Mouse (Mus musculus): ENCODE measurements around the gene C130032M10Rik.

C130032M10Rik gene

DNA sequence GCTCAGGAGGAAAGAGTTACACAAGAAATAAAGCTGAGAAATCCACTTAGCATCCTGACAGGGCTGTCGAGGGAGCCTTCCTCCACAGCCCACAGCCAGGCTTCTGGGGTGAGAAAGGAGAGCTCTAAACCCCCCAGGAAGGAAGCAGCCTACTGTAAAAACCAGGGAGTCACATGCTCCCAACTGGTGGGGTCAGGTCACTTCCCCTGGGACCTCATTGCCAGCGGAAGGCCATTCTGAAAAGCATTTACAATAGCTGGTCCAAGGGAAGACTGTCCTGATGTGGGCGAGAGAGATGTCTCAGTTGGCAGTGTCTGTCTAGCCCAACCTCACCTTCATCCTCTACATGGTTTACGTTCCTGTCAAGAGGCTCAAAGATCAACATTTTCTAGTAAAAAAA lies 33.0 kb downstream of the C130032M10Rik start:
- DNase-seq (ENCODE audit: low spot score in 2 of 2), result no peak

- DNase-seq (ENCODE audit: low spot score in 2 of 2), result no peak
These were observed 33.6 kb downstream of the C130032M10Rik start for GRCm38 (mm10) chr9:114549117-114549516.

GRCm38 (mm10) chr9:114550033-114550432 lies 34.5 kb downstream of the C130032M10Rik start:
- DNase-seq (ENCODE audit: low spot score in 2 of 2), result no peak

- no peak for DNase-seq (ENCODE audit: low spot score in 2 of 2)
These were observed 38.3 kb downstream of the C130032M10Rik start for GRCm38 (mm10) chr9:114553828-114554227.

GRCm38 (mm10) chr9:114554355-114554979 lies 39.0 kb downstream of the C130032M10Rik start:
- DNase-seq (ENCODE audit: low spot score in 2 of 2), result no peak

DNA sequence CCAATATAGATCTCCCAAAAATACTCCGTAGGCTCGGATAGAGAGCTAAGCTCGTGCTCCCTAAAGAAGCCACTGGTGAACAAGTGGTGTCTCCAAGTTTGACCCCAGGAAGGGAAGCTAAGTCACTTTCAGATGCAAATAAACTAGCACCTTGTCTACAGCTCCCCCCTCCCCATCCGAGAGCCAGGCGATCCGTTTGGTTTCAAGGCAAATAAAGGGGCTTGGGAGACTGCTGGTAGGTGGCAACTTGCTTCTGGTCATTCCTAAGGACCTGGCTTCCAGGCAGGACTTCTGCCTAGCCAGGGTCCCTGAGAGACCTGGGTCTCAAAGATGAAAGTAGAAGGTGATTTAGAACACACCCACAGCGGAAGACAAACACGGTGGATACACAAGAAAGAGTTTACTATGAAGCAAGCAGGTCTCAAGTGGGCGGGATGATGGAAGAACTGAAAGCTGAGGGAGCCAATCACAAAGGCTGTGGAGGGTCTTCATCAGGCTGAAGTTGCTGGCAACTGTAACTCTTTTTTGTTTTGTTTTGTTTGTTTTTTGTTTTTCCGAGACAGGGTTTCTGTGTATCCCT lies 40.9 kb downstream of the C130032M10Rik start:
- no peak for DNase-seq (ENCODE audit: low spot score in 2 of 2)

- DNase-seq (ENCODE audit: low spot score in 2 of 2), result no peak
These were observed 41.6 kb downstream of the C130032M10Rik start for GRCm38 (mm10) chr9:114557086-114557485.

DNA sequence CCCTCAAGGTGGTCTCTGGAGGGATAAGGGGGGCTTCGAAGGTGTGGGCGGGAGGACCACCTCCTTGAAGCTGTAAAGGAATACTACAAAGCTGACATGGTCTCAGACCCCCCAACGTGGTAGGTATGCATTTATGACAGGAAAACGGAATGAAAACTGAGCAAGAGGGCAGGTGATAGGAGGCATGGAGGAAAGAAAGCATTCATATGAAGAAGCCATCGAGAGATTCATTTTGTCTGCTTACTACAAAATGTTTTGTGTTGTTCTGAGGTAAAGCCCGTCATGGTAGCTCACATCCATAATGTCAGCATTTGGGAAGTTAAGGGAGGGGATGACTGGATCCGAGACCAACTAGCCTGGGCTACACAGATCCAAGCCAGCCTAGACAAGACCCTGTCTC lies 44.6 kb downstream of the C130032M10Rik start:
- no peak for DNase-seq (ENCODE audit: low spot score in 2 of 2)

DNA sequence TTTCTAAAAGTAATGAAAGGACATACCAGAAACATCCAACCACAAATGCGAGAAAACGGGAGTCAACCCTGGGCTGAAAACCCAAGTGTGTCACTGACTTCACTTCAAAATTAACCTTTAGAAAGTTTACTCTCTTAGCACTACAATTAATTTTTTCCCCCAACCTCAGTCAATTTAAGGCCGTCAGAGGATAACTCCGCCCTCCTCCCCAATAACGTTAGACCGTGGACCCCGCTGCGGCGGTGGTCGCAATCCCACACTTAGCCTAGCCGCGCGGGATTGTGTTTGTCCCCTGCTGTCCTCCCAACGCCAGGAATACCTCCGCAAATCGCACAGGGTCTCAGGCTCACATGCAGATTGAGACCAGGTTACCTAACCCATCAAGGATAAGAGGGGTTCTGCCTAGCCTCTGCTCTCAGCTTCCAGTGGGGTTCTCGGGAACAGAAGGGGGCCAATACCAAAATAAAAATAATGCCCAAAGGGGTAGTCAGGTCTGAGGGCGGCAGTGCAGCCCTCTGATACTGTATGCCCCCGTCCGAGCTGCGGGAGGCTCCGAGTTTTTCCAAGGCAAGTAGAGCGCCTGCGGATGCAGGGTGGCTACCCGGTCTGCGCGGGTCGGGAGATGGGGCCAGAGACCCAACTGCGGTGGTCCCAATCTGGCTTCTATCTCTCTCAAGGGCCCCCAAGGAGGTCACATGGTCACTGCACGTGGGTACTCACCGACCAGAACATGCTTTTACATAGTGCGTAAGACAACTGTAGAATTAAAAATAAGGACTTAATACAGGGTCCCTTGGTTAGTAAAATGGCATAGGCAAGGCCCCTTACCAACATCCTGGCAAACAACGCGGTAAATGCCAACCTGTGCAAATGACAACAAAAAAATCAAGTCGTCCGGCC lies 45.5 kb downstream of the C130032M10Rik start:
- DNase-seq (ENCODE audit: low spot score in 2 of 2), result no peak

DNA sequence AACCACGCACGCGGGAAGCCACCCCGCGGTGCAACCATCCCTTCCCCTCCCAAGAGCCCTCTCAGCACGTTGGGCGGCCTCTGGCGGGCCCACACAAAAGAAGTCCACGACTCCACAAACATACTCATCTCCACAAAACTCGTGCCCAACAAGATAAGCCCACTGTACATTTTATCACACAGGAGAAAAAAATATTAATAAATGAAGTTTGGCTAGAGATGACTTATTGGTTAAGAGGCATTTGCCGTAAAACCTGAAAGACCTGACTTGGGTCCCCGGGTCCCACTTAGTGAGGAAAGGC lies 46.1 kb downstream of the C130032M10Rik start:
- no peak for DNase-seq (ENCODE audit: low spot score in 2 of 2)

GRCm38 (mm10) chr9:114562031-114562918 lies 46.8 kb downstream of the C130032M10Rik start:
- no peak for DNase-seq (ENCODE audit: low spot score in 2 of 2)

DNA sequence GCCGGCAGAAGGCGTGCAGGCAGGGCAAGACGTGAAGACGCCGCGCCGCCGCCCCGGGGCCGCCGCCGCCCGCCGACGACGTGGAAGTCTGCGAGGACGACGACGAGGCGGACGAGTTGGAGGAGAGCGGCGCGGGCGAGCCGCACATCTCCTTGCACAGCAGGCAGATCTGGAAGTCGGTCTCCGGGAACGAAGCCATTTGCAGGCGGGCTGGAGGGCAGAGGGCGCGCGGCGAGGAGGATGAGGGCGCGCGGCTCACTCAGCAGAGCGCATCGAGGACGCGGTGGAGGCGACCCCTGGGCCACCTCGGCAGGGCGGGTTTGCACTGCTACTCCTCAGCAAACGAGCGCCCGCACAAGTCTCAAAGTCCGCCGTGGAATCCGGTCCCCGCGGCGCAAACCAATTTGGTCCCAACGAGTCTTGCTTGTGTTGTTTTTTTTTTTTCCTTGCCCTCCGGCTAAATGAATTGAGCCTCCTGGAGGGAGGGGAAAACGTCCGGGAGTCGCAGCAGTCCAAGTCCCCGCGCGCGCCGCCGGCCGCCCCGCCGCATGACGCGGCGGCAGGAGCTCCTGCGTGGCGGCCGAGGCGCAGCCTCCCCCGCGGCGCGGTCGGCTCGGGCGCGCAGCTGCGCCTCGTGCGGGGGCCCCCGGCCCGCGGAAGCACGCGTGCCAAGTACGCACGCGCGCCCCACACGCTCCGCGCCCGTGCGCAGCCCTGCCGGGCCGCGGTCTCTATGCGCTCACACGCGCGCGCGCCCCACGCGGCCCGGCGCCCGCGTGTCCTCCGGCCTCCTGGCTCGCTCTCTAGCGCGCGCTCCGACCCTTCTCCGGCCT lies 47.6 kb downstream of the C130032M10Rik start:
- no peak for DNase-seq (ENCODE audit: low spot score in 2 of 2)

GRCm38 (mm10) chr9:114563761-114564606 lies 48.5 kb downstream of the C130032M10Rik start, which contains the start of gene Trim71:
Trim71 (minus strand) TSS chr9:114564369.
- no peak for DNase-seq (ENCODE audit: low spot score in 2 of 2)

DNA sequence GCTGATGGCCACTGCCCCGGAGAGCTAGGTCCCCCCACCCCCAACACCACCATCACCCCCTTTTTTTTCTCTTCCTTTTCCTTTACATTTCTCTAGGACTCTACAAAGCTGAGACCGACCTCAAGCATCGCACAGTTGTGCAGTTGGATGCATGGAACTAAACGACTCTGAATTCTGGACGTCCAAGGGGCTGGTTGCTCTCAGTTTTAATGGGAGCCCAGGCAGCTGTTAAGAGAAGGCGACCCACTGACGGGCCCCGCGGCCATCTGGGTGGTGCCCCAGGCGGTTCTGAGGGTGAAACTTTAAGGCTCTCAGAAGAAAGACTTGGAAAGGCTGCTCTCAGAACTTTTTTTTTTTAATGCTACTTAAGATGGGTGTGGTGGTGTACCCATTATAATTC lies 49.2 kb downstream of the C130032M10Rik start:
- DNase-seq (ENCODE audit: low spot score in 2 of 2), result no peak
